Comparison of ENCODE assay signal across 19 mouse cellular contexts in genomic region chr3:145897749-145898148, GRCm38 (mm10). TPM values are rescaled to one million over a fixed set of nuclear protein-coding genes. Genes with fewer than 3 reads are reported as not detected.
DNase-seq lines count a peak whose midpoint lies in the region; ATAC-seq and TF ChIP-seq lines count a peak whose summit lies in the region.
"Had no signal": no experiment of that assay in that cellular context is flagged by ENCODE, and none has a peak within 500 bp of the region (broad histone marks: within the 10 kb centered on the region; RNA-seq: fewer than 3 reads in every experiment).

No protein-coding gene starts in this region.

- no peak for TF ChIP-seq CTCF in lung, embryonic 14.5 days (IDR thresholded peaks at IDR 0.05; ENCODE audit: low read depth)
- TF ChIP-seq CTCF in lung, postnatal 0 days (IDR thresholded peaks at IDR 0.05): no peak

- H3K27ac ChIP-seq in lung, embryonic 14.5 days (ENCODE audit: low read depth): no peak overlapping the region
- H3K27ac ChIP-seq in lung, postnatal 0 days (ENCODE audit: low read length): no peak overlapping the region
- H3K27ac ChIP-seq in heart, embryonic 14.5 days (replicated peaks in 1 of 2; ENCODE audit: control insufficient read depth in 1 of 2, insufficient read depth in 1 of 2, low read depth in 2 of 2, low read length in 2 of 2): peak overlapping the region; percentile 65 to 77
- H3K27ac ChIP-seq: forebrain, embryonic 12.5 days; kidney, postnatal 0 days; limb, embryonic 12.5 days; liver, embryonic 15.5 days; midbrain, embryonic 12.5 days; stomach, embryonic 15.5 days had no signal

- no peaks in the 10 kb centered on the region for H3K9me3 ChIP-seq in lung, embryonic 14.5 days (ENCODE audit: low read depth, low read length)
- H3K9me3 ChIP-seq in lung, postnatal 0 days (ENCODE audit: low read length): no peaks in the 10 kb centered on the region
- no peaks in the 10 kb centered on the region for H3K9me3 ChIP-seq in heart, embryonic 14.5 days (ENCODE audit: control insufficient read depth, low read length)
- H3K9me3 ChIP-seq: forebrain, embryonic 12.5 days; limb, embryonic 12.5 days; liver, embryonic 15.5 days; midbrain, embryonic 12.5 days; stomach, embryonic 15.5 days had no signal

- DNase-seq in lung, embryonic 14.5 days: peak; percentile 48
- no peak for DNase-seq in lung, postnatal 0 days (ENCODE audit: low spot score)
- DNase-seq in heart, adult 18-20 months: peak; percentile 70 to 86
- peak; percentile 58 for DNase-seq in lung, postnatal 36 days
- DNase-seq in B cell, adult 2 months: no peak
- DNase-seq in spleen, adult 12 weeks (ENCODE audit: low spot score): no peak
- DNase-seq in right cerebral cortex, postnatal 36 days (ENCODE audit: low spot score in 2 of 2): no peak
- DNase-seq: cerebellum, postnatal 14 days had no signal

- H3K9ac ChIP-seq in lung, embryonic 14.5 days: no peak overlapping the region
- H3K9ac ChIP-seq in lung, postnatal 0 days (replicated peaks; ENCODE audit: low read depth): no peak overlapping the region
- no peak overlapping the region for H3K9ac ChIP-seq in heart, embryonic 14.5 days (ENCODE audit: low read length)
- H3K9ac ChIP-seq: forebrain, embryonic 12.5 days; limb, embryonic 12.5 days; liver, embryonic 15.5 days; midbrain, embryonic 12.5 days; stomach, embryonic 15.5 days had no signal

- 60% methylated on average over 11 of the region's 11 CpGs for WGBS in lung, embryonic 14.5 days
- WGBS in lung, postnatal 0 days: 57% methylated on average over 11 of the region's 11 CpGs
- WGBS in heart, embryonic 14.5 days: 24% methylated on average over 11 of the region's 11 CpGs

- TF ChIP-seq EP300 in lung, postnatal 0 days (IDR thresholded peaks at IDR 0.05): no peak

- peaks cover 3% of the 10 kb centered on the region; the same call in 1 of the 2 replicates for H3K4me1 ChIP-seq in lung, embryonic 14.5 days (ENCODE audit: insufficient read depth)
- no peaks in the 10 kb centered on the region for H3K4me1 ChIP-seq in lung, postnatal 0 days (ENCODE audit: insufficient read depth, low read depth, low read length)
- H3K4me1 ChIP-seq in heart, embryonic 14.5 days (ENCODE audit: control insufficient read depth in 2 of 2, insufficient read depth in 2 of 2, low read length in 2 of 2): peaks cover 25 to 38% of the 10 kb centered on the region in 2 experiments
- H3K4me1 ChIP-seq: limb, embryonic 12.5 days; liver, embryonic 15.5 days; midbrain, embryonic 12.5 days; stomach, embryonic 15.5 days had no signal

- no peak overlapping the region for H3K4me2 ChIP-seq in lung, embryonic 14.5 days
- no peak overlapping the region for H3K4me2 ChIP-seq in lung, postnatal 0 days (replicated peaks; ENCODE audit: low read depth, low read length)
- peak overlapping the region; percentile 39 for H3K4me2 ChIP-seq in heart, embryonic 14.5 days (ENCODE audit: low read length)
- H3K4me2 ChIP-seq: forebrain, embryonic 12.5 days; limb, embryonic 12.5 days; liver, embryonic 15.5 days; midbrain, embryonic 12.5 days; stomach, embryonic 15.5 days had no signal

- no peak overlapping the region for H3K4me3 ChIP-seq in lung, embryonic 14.5 days (ENCODE audit: low read depth, low read length)
- no peak overlapping the region for H3K4me3 ChIP-seq in lung, postnatal 0 days (ENCODE audit: low read depth, low read length)
- no peak overlapping the region for H3K4me3 ChIP-seq in heart, embryonic 14.5 days (ENCODE audit: control insufficient read depth in 1 of 2, insufficient read depth in 1 of 2, low read depth in 1 of 2, low read length in 2 of 2)
- H3K4me3 ChIP-seq: forebrain, embryonic 12.5 days; limb, embryonic 12.5 days; liver, embryonic 15.5 days; midbrain, embryonic 12.5 days; stomach, embryonic 15.5 days had no signal

- ATAC-seq in lung, embryonic 14.5 days (ENCODE audit: insufficient read depth): no peak
- no peak for ATAC-seq in lung, postnatal 0 days
- ATAC-seq in heart, embryonic 14.5 days (ENCODE audit: insufficient number of reproducible peaks, insufficient read depth, low FRiP score, low read depth): peak; percentile 82
- ATAC-seq: activated CD4-positive, CD25-positive, alpha-beta regulatory T cell, adult 4 months; hindbrain, embryonic 16.5 days; intestine, postnatal 0 days; Patski had no signal

- no peaks in the 10 kb centered on the region for H3K36me3 ChIP-seq in lung, embryonic 14.5 days (ENCODE audit: insufficient read depth)
- no peaks in the 10 kb centered on the region for H3K36me3 ChIP-seq in lung, postnatal 0 days (ENCODE audit: insufficient read depth, low read length)
- H3K36me3 ChIP-seq in heart, embryonic 14.5 days (ENCODE audit: control insufficient read depth, insufficient read depth, low read length): no peaks in the 10 kb centered on the region
- H3K36me3 ChIP-seq: limb, embryonic 12.5 days; liver, embryonic 15.5 days; midbrain, embryonic 12.5 days; stomach, embryonic 15.5 days had no signal

- no peaks in the 10 kb centered on the region for H3K27me3 ChIP-seq in lung, embryonic 14.5 days (ENCODE audit: insufficient read depth, low read length)
- no peaks in the 10 kb centered on the region for H3K27me3 ChIP-seq in lung, postnatal 0 days (replicated peaks; ENCODE audit: insufficient read depth, low read length)
- H3K27me3 ChIP-seq in heart, embryonic 14.5 days (ENCODE audit: control insufficient read depth, insufficient read depth, low read length): no peaks in the 10 kb centered on the region
- H3K27me3 ChIP-seq: forebrain, embryonic 12.5 days; limb, embryonic 12.5 days; liver, embryonic 15.5 days; Patski; stomach, embryonic 15.5 days had no signal

RNA-seq across cellular contexts. Expression of gene Bcl10, which starts 24.9 kb away (rescaled TPM):
- 50.6 and 50.7 TPM in 2 replicates for polyA plus RNA-seq in lung, embryonic 14.5 days (2014; fragmentation: Nextera tagmentation; extraction: Ambion mirVana)
- 54.3 and 63.5 TPM in 2 replicates for polyA plus RNA-seq in lung, postnatal 0 days (2015; fragmentation: Nextera tagmentation; extraction: Ambion mirVana)
- 10 to 100 TPM; 16.1 to 16.5 TPM for total RNA-seq in heart, adult 18-20 months (2021)
- 40.2 and 44.0 TPM in 2 replicates for polyA plus RNA-seq in heart, embryonic 14.5 days (2014; fragmentation: Nextera tagmentation; extraction: Ambion mirVana)

RNA-seq across cellular contexts. Expression of gene 2410004B18Rik, which starts 40.1 kb away (rescaled TPM):
- polyA plus RNA-seq in lung, embryonic 14.5 days (2014; fragmentation: Nextera tagmentation; extraction: Ambion mirVana): 50.7 and 52.7 TPM in 2 replicates
- 40.2 and 47.6 TPM in 2 replicates for polyA plus RNA-seq in lung, postnatal 0 days (2015; fragmentation: Nextera tagmentation; extraction: Ambion mirVana)
- 10 to 100 TPM; 18.0 to 20.6 TPM for total RNA-seq in heart, adult 18-20 months (2021)
- 36.9 and 43.1 TPM in 2 replicates for polyA plus RNA-seq in heart, embryonic 14.5 days (2014; fragmentation: Nextera tagmentation; extraction: Ambion mirVana)

Comparison
In these comparisons a context has a peak if more than half of its experiments do, and no peak if none do; other contexts are left out.
1. DNase-seq: peak in lung, embryonic 14.5 days (single experiment), heart, adult 18-20 months (2 of 2) and lung, postnatal 36 days (single experiment); none in lung, postnatal 0 days (single experiment), B cell, adult 2 months (0 of 2), spleen, adult 12 weeks (single experiment) and right cerebral cortex, postnatal 36 days (0 of 2).
2. H3K27ac ChIP-seq: peak in heart, embryonic 14.5 days (2 of 2); none in lung, embryonic 14.5 days (single experiment) and lung, postnatal 0 days (single experiment).